Mouse (Mus musculus): ENCODE results near the gene Umad1. TPM values are rescaled to one million over a fixed set of nuclear protein-coding genes. Genes with fewer than 3 reads are reported as not detected.
"Not testable (repeated sequence)": the region's sequence is repeated elsewhere in the genome, so short reads cannot be mapped to it uniquely, and the experiment has no call there.

The Umad1 gene
- total RNA-seq, 4 experiments from 2014 or later: 42.1 to 56.8 (median 44.8) TPM

DNA sequence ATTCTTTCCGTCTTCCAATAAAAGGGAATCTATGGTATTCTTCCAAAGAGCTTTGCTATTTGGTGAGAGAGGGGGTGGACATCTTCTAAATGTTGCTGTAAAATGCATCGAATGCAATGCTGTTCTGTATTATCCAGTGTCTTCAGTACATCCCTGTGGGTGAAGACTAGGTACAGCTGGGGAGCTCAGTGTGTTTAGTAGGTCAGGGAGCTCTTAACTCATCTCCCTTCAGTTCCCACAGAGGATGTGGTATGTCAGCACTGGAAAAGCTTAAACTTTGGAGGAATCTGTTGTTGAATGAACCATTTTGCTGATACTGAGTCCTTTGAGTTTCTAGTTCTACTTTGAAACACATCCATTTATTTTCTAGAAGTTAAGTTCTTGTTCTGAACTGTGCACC is 53.5 kb downstream of the Umad1 start:
- DNase-seq (ENCODE audit: low spot score in 2 of 2): no peak

DNA sequence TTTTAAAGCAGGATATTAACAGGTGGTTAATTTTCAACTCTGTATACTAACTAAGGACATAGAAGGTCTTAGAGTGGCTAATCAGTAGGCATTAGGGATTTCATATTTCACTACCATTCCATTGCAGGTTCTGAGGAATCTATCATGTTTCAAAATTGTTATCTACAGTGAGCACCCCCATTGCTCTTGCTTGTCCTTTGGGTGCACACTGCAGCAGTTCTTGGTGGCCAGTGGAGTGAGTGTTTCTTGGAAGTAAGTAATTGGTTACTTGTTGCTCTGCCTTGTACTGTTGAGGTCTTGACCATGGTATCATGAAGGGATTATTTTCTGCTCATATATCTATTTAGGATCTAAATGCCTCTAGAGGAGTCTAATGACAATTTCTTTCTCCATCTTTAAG is 57.1 kb downstream of the Umad1 start:
- DNase-seq (ENCODE audit: low spot score in 2 of 2): no peak

DNA sequence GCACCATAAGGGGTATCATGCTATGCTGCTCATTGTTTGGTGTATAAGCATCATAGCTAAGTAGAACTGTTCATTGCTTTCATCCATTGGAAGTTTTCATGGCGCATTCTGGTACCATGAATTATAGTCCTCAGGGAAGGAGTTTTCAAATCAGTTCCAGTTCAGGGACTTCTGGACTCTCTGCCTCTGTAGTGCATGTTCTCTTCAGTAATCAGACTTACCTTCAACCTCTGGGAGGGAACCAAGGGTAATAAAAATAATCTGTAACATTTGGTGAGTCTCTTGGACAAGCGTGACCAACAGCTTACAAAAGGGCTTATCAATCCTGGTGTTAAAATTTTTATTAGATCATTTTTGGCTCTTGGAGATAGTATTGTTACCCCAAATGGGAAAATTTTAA is 60.5 kb downstream of the Umad1 start:
- DNase-seq (ENCODE audit: low spot score in 2 of 2): no peak

DNA sequence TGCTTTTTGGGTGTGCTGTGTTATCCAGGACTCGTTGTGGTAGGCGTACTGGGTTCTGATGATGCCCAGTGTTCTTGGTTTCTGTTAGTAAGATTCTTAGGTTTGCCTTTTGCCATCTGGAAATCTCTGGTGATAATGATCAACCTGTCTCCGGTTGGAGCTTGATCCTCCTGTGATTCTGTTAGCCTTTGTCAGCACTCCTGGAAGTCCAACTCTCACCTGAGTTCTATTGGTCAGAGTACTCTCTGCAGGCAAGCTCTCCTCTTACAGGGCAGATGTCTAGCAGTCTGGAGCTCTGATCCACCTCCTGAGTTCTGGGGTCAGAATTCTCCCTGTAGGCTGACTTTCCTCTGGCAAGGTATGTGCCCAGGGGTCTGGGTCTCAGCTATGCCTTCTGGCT is 72.4 kb downstream of the Umad1 start:
- not testable (repeated sequence) for DNase-seq (ENCODE audit: low spot score in 2 of 2)

DNA sequence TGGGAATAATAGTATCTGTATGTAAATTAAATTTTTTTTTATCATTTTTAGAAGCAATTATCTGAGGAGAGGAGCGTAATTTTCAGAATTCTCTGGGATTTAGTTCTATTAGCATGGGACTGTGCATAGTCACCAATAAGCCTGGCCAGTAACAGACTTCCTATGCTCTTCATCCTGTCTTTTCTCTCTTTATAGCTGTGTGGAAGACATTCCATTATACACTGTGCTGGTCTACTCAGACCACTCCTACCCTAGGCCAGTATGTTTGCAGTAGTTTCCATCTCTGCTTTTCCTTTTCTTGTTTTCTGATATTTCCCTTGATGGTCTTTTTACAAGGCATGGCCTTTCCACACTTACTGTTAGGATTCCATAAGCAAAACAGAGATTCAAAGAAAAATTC is 74.3 kb downstream of the Umad1 start:
- no peak for DNase-seq (ENCODE audit: low spot score in 2 of 2)

DNA sequence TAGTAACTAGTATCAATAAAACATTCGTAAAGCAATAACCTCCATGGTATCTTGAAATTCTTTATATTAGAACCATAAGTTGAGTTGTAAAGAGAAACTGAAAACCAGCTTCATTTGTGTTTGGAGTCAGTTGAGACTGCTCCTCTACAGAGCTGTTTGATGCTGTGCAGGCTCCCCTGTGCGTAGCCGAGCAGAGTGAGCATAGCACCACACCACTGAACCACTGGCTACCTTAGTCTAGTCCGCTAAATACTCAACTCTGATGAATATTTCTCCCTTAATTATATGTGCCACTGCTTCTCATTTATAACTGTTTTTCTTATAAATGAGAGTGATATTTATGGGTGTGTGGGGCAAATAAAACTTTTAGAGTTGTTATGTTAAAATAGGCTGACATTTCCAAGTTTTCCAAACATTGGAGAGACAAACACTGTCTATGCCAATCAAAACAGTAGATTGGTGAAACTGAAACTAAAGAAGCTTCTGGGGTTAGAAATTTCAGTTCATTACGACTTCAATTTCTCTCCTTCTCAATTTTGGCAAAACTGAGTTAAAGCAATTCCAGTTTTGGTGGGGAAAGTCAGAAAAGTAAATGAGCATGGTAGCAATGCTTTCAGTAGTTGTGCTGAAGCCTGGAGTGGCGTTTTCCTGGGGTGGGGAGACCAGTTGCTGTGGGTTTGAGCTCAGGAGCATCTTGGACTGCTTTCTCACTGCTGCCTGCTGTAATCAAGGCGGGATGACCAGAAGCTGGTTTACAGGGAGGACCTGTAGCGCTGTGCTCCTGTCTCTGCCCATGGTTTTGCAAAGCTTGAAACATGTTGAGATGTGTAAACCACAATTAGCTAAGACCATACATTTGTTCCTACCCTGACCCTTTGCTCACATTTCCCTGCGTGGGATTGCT is 77.7 kb downstream of the Umad1 start:
- DNase-seq (ENCODE audit: low spot score in 2 of 2): no peak

DNA sequence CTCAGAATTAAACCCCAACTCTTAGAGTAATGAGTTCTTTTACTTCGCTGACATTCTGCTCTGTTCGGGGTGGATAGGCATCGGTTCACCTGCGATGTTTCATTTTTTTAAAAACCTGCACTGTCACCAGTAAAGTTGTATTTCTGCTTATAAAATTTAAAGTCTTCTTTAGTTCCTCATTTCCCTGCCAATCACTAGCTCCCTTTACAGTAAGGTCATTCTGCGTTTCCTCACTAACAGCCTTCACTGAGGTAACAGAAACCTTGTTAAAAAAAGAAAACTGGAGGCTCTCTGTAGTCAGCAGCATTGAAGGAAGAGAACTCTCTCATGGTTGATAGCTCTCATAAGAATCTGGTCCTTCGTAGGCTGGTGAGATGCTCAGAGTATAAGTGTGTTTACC is 80.4 kb downstream of the Umad1 start:
- no peak for DNase-seq (ENCODE audit: low spot score in 2 of 2)

DNA sequence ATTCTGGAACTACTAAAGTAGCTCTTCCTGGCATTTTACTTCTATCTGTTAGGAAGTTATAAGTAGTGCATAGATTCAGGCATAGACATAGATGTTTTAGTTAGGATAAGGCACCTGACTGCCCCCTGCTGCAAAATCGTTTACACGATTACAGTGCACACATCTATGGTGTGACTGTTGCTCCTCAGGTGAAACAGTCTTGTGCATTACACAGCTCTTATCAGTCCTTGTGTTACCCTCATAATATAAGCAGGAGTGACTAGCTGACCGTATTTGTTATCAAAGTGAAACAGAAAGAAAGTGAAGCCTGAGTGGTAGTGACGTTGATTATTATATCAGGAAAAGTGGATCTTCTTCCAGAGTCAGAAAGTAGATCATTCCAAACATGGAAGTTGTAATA is 84.2 kb downstream of the Umad1 start:
- DNase-seq (ENCODE audit: low spot score in 2 of 2): no peak

DNA sequence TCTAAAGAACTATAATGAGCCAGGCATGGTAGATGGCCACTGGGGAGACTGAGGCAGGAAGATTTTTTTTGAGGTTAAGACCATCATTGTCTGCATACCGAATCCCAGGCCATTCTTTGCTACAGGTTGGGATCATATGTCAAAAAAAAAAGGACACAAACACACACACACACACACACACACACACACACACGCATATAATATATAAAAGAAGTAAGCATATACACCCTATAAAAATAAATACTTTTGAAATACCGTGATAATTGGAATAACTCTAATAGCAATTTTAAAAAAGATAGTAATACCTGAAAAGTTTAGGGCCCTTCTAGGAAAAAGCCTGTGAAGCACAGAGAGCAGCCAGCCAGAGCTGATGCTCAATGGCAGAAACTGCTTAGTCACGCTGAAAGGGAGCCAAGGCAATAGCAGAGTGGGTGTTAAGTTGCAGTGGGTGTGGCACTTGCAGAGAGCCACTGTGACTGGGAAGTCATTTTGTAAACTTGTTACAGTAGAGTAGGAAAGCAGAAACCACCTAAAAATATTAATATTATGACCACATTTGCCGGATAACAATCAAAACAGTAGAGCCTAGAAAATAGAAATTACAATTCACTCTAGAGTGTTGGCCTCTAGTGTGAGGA is 86.2 kb downstream of the Umad1 start:
- peak in 1 of 2 experiments; percentile 44 for DNase-seq (ENCODE audit: low spot score in 2 of 2)

DNA sequence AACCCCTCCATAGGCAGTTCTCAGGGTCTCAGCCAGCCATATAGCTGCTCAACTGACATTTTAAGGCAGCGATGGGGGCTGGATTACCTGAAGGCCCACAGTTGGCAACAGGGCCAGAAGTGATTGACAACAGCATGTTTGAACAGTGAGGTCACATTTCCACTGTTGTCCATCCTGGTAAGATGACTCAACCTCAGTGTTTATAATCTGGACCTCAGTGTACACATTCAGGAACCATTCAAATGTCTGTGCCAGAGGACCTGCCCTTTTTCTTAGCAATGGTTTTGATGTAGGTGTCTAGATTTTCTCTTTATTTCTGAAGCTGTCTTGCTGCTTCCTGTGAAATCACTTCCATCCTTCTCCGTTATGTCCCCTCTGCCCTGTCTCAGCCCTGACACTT is 88.1 kb downstream of the Umad1 start:
- DNase-seq (ENCODE audit: low spot score in 2 of 2): no peak

DNA sequence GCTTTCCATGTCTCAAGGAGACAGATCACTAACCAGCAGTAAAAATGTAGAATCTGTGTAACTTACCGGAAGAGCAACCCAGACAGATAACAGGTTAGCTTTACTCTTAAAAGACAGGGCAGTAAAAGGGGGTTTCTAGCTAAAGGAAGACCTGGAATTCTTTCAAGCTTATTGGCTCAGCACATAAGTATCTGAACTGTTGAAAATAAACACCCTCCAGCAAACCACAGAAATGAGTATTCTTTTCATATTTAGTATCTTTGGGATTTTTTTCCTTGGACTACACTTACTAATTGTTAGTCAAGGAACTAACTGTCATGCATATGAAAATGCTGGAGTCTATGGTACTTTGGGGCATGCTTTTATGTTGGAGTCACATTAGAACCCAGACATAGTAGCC is 89.3 kb downstream of the Umad1 start:
- DNase-seq (ENCODE audit: low spot score in 2 of 2): no peak

DNA sequence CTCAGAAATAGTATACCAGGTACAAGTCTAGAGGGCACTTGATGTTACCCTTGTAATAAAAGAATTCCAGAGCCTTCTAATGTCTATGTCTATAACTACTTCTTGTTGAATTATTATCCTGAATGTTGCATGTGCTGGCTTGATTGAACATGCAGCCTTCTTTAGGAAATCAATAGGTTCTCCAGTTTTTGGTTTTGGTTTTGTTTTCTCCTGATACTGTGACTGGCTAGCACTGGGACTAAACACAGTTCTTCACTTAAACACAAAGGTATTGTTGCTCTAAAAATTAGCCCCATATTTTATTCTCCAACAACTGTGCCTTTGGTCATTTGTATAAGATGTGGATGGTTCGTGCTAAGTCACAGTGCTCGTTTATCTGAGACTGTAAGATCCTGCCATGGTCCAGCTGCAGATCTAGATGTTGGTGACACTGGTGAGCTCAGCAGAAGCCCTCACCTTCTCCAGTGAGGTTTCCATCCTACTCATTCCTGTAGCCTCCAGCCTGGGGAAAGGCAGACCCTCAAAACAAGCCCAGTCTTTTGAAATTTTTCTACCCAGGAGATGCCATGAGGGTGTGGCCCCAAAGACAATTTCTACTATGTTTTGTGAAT is 90.1 kb downstream of the Umad1 start:
- no peak for DNase-seq (ENCODE audit: low spot score in 2 of 2)

DNA sequence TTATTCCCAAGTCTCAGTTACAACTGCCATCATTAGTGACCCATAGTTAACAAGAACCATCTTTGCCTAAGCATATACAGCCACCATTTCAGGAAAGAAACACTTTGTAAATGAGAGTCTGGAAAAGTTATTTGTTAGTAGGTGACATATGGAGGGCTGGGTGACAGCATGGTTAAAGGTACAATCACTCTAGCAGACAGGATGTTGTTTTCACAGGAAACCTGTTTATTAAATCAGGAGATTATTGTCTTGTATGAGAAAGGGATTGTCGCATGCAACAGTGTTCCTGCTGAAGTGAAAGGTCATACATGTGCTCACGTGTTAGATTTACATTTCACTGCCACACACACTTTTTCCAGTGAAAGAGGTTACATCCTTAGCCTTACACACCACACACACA is 92.4 kb downstream of the Umad1 start:
- no peak for DNase-seq (ENCODE audit: low spot score in 2 of 2)

DNA sequence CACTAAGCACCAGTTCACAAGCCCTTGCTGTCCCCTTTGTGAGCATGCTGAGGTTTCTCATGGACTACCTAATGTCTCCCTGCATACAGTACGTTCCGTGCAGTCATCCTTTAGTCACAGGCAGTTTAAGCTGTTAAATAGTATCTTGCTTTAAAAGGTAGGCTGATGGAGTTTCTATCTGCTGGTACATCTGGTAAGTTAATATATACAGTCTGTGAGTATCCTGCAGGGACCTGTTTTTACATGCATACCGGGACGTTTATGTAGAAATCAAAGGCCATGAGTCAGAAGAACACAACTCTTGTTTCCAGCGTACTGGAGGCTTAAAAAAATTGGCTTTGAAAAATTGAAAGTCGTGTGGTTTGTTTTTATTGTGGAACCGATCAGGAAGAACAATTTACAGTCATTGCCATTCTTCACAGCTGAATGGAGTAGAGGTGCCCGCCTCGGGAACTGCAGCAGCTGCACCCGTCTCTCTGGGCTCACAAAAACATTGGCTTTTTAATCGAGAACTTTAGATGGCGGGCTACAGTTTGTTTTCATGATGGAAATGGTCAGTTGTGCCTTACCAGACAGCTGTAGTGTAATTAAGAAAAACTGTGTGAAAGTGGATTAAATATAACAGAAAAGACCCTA is 93.6 kb downstream of the Umad1 start:
- DNase-seq (ENCODE audit: low spot score in 2 of 2): no peak

DNA sequence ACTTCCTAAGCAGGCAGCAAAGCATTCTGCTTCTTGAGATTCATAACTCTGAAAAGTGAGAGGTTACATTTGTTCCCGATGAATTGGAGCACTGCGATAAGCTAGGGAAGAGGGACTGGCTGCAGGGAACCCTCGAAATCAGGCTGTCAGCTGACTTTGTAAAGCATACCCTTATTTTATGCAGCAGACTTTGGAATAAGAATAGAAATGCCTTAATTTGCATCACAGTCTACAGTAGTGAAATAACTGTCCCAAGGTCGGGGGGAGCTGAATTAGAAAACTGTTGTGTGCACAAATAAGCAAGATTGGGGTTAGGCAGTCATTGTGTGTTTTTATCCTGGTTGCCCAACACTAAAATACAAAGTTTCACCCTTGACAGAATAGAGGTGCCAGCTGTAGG is 94.4 kb downstream of the Umad1 start:
- DNase-seq (ENCODE audit: low spot score in 2 of 2): no peak

DNA sequence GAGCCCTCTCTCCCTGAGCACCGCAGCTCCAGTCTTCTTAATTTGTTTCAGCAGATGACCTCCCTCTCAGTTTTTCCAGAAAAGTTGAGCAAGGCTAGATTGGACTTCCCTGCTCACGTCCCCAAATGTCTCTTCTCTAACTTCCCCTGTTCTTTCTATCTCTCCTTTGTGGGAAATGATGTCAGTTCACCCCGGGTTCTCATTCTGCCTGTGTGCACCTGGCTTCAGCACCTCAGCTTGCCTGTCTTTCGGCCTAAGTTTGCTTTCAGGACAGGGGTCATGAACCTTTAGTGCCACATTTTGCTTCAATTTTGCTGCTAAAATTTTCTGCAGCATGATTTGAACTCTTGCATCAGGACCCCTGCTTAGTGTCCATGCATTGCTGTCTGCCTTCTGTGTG is 95.8 kb downstream of the Umad1 start:
- no peak for DNase-seq (ENCODE audit: low spot score in 2 of 2)

DNA sequence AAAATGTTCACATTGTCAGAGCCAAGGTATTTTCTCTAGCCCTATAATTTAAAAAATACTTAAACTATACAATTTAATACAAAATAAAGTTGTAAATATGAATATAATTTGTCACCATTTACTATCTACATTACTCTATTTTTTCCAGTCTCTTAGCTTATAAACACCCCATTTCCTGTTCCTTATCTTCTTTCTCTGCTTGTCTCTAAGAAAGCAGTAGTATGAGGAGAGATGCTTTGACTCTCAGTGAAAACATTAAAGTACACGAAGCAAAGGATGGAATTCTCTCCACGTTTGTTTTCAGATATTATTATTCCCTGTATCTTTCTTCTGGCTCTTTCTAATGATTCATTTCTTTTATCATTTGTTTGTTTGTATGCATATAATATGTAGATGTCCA is 99.1 kb downstream of the Umad1 start:
- DNase-seq (ENCODE audit: low spot score in 2 of 2): no peak

DNA sequence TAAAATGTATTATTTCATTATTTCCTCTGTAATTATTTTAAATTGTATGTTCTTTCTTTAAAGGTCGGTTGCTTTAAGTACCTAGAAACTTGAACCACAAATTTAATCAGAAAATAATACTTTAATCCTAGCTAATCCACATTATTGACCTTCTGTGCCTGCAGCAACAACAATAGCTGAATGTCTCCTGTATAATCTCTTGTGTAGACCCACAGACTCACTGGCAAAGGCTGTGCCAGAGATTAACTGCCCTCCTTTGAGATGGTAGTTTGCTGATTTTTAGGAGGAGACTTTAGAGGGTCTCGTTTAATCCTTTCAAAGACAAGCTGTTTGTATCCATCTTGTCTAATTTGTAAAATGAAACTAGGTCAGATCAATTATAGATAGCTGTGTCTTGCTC is 99.7 kb downstream of the Umad1 start:
- DNase-seq (ENCODE audit: low spot score in 2 of 2): no peak

DNA sequence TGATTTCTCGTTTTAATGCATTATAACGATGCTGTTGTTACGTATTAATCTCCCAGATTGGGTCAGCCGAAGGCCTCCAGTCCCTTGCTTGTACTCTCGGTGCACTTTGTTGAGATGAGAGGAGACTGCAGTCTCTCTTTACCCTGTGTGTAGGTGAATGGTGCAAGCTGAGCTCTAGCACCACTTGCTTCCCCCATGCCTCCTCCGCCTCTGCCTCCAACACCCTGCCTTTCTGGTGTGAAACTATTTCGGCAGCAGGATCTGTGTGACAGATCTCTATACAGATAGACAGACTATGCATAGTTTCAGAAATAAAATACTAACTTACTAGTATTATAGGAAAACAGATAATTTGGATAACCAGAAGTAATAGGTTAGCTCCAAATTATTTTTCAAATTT is 101.7 kb downstream of the Umad1 start:
- no peak for DNase-seq (ENCODE audit: low spot score in 2 of 2)

DNA sequence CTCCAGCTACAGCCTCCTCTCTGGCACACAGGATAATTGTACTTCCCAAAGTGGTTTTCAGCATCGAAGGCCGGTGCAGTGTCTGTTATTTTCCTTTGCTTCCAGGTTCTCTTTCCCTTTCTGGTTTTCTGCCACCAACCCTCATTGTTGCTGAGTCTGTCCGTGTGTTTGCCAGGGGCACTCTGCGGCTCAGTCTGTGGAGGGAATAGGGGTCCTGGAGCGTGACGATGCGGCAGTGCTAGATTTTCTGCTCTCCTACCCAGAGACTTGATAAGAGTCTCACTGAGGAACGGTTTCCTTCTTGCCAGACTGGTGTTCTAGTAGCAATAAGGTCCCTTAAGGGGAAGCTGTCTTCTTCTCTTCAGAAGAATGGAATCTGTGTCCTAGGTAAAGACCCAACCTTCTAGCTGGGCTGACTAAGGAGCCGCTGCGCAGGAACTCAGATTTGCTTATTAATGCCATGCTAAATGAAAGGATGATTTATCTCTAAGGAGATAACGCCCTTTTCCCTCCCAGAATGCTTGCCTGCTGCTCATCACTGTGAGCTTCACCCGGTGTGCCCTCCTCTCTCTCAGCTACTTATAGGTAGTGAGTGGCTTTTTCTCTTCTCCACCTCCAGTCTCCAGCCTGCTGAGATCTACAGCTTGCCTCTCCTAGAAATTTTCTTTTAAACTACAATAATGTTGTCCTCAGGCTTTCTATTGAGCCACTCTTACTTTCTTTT is 105.1 kb downstream of the Umad1 start:
- no peak for DNase-seq (ENCODE audit: low spot score in 2 of 2)

DNA sequence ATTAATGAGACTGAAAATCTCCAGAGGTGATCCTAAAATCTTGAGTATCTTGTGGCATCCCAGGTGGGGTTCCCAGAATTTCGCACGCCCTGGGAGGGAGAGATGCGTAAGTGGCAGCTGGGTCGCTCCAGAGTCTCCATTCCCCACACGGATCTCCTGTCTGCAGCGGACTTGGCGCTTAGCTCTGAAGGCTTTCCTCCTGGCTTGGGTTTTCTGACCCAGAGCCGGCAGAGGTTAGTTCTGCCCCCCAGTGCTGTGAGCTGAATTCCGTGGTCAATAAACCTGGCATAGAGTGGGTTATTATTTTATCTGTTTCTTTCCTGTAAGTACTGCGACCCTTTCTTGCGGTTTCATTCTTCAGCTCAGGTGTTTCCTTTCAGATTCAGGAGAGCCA is 105.7 kb downstream of the Umad1 start:
- no peak for DNase-seq (ENCODE audit: low spot score in 2 of 2)

DNA sequence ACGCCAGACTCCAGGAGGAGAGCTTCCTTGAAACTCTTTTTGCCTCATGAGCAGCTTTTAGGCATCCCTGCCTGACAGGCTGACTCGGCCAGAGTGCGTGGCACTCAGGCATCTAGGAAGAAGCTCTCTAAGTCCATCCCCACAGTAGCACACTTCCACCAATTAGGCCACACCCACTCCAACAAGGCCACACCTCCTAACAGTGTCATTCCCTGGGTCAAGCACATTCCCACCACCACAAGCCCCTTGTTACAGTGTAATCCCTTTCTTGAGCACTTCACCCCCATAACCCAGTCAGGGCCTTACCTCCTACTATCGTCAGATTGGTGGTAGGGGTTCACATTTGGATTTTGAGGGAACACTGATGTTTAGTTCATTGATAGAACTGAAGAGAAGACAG is 108.6 kb downstream of the Umad1 start:
- no peak for DNase-seq (ENCODE audit: low spot score in 2 of 2)

All from left cerebral cortex, adult 8-10 months (tissue).